In genomic region chr11:75448575-75448974, GRCm38 (mm10) we compare ENCODE assay signal across 34 mouse cellular contexts. TPM values are rescaled to one million over a fixed set of nuclear protein-coding genes. Genes with fewer than 3 reads are reported as not detected.
DNase-seq lines count a peak whose midpoint lies in the region; ATAC-seq and TF ChIP-seq lines count a peak whose summit lies in the region.
"Had no signal": no experiment of that assay in that cellular context is flagged by ENCODE, and none has a peak within 500 bp of the region (broad histone marks: within the 10 kb centered on the region; RNA-seq: fewer than 3 reads in every experiment).

No protein-coding gene starts in this region.

- no peak for TF ChIP-seq EP300 in heart, adult 2 months (IDR thresholded peaks at IDR 0.05; ENCODE audit: insufficient read depth, low read depth, low read length)

- DNase-seq in heart, adult 2 months = no peak
- peak; percentile 64 for DNase-seq in c-Kit-negative CD71-positive TER-119-positive erythroid progenitor cells, embryonic 14.5 days (ENCODE audit: low read depth, low spot score)
- DNase-seq in liver, embryonic 11.5 days (ENCODE audit: low spot score) = no peak
- no peak for DNase-seq in frontal cortex, postnatal 14 days (ENCODE audit: low spot score in 2 of 2)
- no peak for DNase-seq in gastrocnemius, postnatal 36 days
- DNase-seq: adrenal gland, adult 2 months; cerebellum, adult 18-20 months; cerebellum, postnatal 14 days; forebrain, postnatal 0 days; gastrocnemius, postnatal 10 days; kidney, adult 8-10 months; layer of hippocampus, postnatal 36 days; left cerebral cortex, postnatal 4 days; lung, embryonic 14.5 days; right cerebral cortex, postnatal 4 days; thymus, adult 2 months; thymus, postnatal 4 days had no signal

- intact Hi-C loops in heart, adult 2 months (cut with DNase I) = no loop called here
- intact Hi-C loops in gastrocnemius, postnatal 36 days (cut with DNase I) = no loop called here

- peaks cover 22% of the 10 kb centered on the region for H3K4me1 ChIP-seq in heart, embryonic 13.5 days
- no peaks in the 10 kb centered on the region; the same call in 1 of the 2 replicates for H3K4me1 ChIP-seq in heart, adult 2 months (ENCODE audit: control insufficient read depth, insufficient read depth, low read length)
- H3K4me1 ChIP-seq in liver, embryonic 11.5 days (replicated peaks; ENCODE audit: control insufficient read depth, insufficient read depth, low read length) = peaks cover 41% of the 10 kb centered on the region
- H3K4me1 ChIP-seq in liver, embryonic 16.5 days (ENCODE audit: control insufficient read depth, low read depth, low read length) = peaks cover 68% of the 10 kb centered on the region

- 0 out of 2 replicates have a peak, but pooled peaks cover 1% of the 10 kb centered on the region for H3K79me2 ChIP-seq in heart, adult 2 months (replicated peaks; ENCODE audit: control insufficient read depth, insufficient read depth, low read length)

- no peak for TF ChIP-seq CTCF in heart, adult 2 months (IDR thresholded peaks at IDR 0.05)

- no peak for ATAC-seq in heart, embryonic 13.5 days (ENCODE audit: extremely low read depth, insufficient number of reproducible peaks, low FRiP score, low TSS enrichment)
- 0 out of 2 replicates have a peak, but pooled peaks have one; percentile 7 for ATAC-seq in liver, embryonic 11.5 days (replicated peaks; ENCODE audit: low FRiP score)
- ATAC-seq in liver, embryonic 16.5 days (ENCODE audit: low read depth) = no peak
- ATAC-seq in cerebellum, adult (ENCODE audit: insufficient number of reproducible peaks, low FRiP score, low TSS enrichment) = no peak
- ATAC-seq: activated CD4-positive, CD25-positive, alpha-beta regulatory T cell, adult 4 months; CD4-positive, CD25-positive, alpha-beta regulatory T cell, adult 4 months; forebrain, postnatal 0 days; intestine, embryonic 16.5 days; midbrain, embryonic 16.5 days had no signal

- no peaks in the 10 kb centered on the region for H3K27me3 ChIP-seq in heart, embryonic 13.5 days (replicated peaks)
- H3K27me3 ChIP-seq in heart, adult 2 months (ENCODE audit: control insufficient read depth, insufficient read depth, low read length) = no peaks in the 10 kb centered on the region
- no peaks in the 10 kb centered on the region for H3K27me3 ChIP-seq in liver, embryonic 11.5 days (replicated peaks; ENCODE audit: control insufficient read depth, insufficient read depth, low read length)
- no peaks in the 10 kb centered on the region for H3K27me3 ChIP-seq in liver, embryonic 16.5 days (ENCODE audit: control insufficient read depth, insufficient read depth, low read depth, low read length)
- H3K27me3 ChIP-seq: embryonic facial prominence, embryonic 15.5 days; heart, embryonic 15.5 days; hindbrain, embryonic 13.5 days; neural tube, embryonic 12.5 days had no signal

- H3K36me3 ChIP-seq in heart, embryonic 13.5 days = peaks cover 76% of the 10 kb centered on the region
- no peaks in the 10 kb centered on the region for H3K36me3 ChIP-seq in heart, adult 2 months (ENCODE audit: control insufficient read depth, insufficient read depth, low read length)
- peaks cover 20% of the 10 kb centered on the region for H3K36me3 ChIP-seq in liver, embryonic 11.5 days (ENCODE audit: control insufficient read depth, insufficient read depth, low read length)
- peaks cover 54% of the 10 kb centered on the region for H3K36me3 ChIP-seq in liver, embryonic 16.5 days (ENCODE audit: control insufficient read depth, insufficient read depth)

- no peak for TF ChIP-seq POLR2A in heart, adult 2 months (IDR thresholded peaks at IDR 0.05; ENCODE audit: insufficient read depth, low read depth, low read length)

- WGBS in heart, embryonic 13.5 days = 75% methylated on average over 3 of the region's 3 CpGs
- 63% methylated on average over 3 of the region's 3 CpGs for WGBS in heart, adult 2 months
- 69% methylated on average over 3 of the region's 3 CpGs for WGBS in liver, embryonic 11.5 days
- 43% methylated on average over 3 of the region's 3 CpGs for WGBS in liver, embryonic 16.5 days (ENCODE audit: insufficient replicate concordance)

- H3K9ac ChIP-seq in heart, embryonic 13.5 days = no peak overlapping the region
- H3K9ac ChIP-seq in heart, adult 2 months (ENCODE audit: low read depth, low read length) = no peak overlapping the region
- H3K9ac ChIP-seq in liver, embryonic 11.5 days (ENCODE audit: low read depth, low read length) = peak overlapping the region; percentile 68
- peak overlapping the region; percentile 70 for H3K9ac ChIP-seq in liver, embryonic 16.5 days (ENCODE audit: low read depth, low read length)
- H3K9ac ChIP-seq: embryonic facial prominence, embryonic 15.5 days; forebrain, postnatal 0 days; heart, embryonic 15.5 days; lung, embryonic 14.5 days had no signal

- H3K4me3 ChIP-seq in heart, embryonic 13.5 days = no peak overlapping the region
- no peak overlapping the region for H3K4me3 ChIP-seq in heart, adult 2 months
- peak overlapping the region; percentile 26 for H3K4me3 ChIP-seq in liver, embryonic 11.5 days (ENCODE audit: low read depth, low read length)
- H3K4me3 ChIP-seq in liver, embryonic 16.5 days (ENCODE audit: low read depth, low read length) = peak overlapping the region; percentile 59
- H3K4me3 ChIP-seq: embryonic facial prominence, embryonic 10.5 days; embryonic facial prominence, embryonic 15.5 days; heart, embryonic 15.5 days; hindbrain, embryonic 13.5 days; midbrain, embryonic 10.5 days; neural tube, embryonic 12.5 days had no signal

- H3K4me2 ChIP-seq in heart, embryonic 13.5 days = peak overlapping the region; percentile 34; the same call in 1 of the 2 replicates
- peak overlapping the region; percentile 62 for H3K4me2 ChIP-seq in liver, embryonic 11.5 days
- H3K4me2 ChIP-seq in liver, embryonic 16.5 days (ENCODE audit: low read depth, low read length) = peak overlapping the region; percentile 80
- H3K4me2 ChIP-seq: embryonic facial prominence, embryonic 15.5 days; heart, embryonic 15.5 days; hindbrain, embryonic 13.5 days; neural tube, embryonic 12.5 days had no signal

- no peaks in the 10 kb centered on the region for H3K9me3 ChIP-seq in heart, embryonic 13.5 days
- H3K9me3 ChIP-seq in liver, embryonic 11.5 days (ENCODE audit: control insufficient read depth, low read length) = no peaks in the 10 kb centered on the region
- H3K9me3 ChIP-seq in liver, embryonic 16.5 days (replicated peaks; ENCODE audit: control insufficient read depth, low read length) = no peaks in the 10 kb centered on the region
- H3K9me3 ChIP-seq: embryonic facial prominence, embryonic 10.5 days; embryonic facial prominence, embryonic 15.5 days; heart, embryonic 15.5 days; hindbrain, embryonic 13.5 days; midbrain, embryonic 10.5 days; neural tube, embryonic 12.5 days had no signal

- H3K27ac ChIP-seq in heart, embryonic 13.5 days (replicated peaks) = no peak overlapping the region
- no peak overlapping the region for H3K27ac ChIP-seq in heart, adult 2 months
- peak overlapping the region; percentile 96 for H3K27ac ChIP-seq in liver, embryonic 11.5 days (ENCODE audit: low read depth, low read length)
- H3K27ac ChIP-seq in liver, embryonic 16.5 days (ENCODE audit: low read length) = peak overlapping the region; percentile 93
- H3K27ac ChIP-seq: embryonic facial prominence, embryonic 10.5 days; embryonic facial prominence, embryonic 15.5 days; heart, embryonic 15.5 days; hindbrain, embryonic 13.5 days; kidney, postnatal 0 days; neural tube, embryonic 12.5 days had no signal

RNA-seq across cellular contexts. Expression of gene Wdr81, which starts 5.9 kb away (rescaled TPM):
- polyA plus RNA-seq in heart, embryonic 13.5 days (2015; fragmentation: Nextera tagmentation; extraction: Ambion mirVana) = 3.7 and 3.8 TPM in 2 replicates
- total RNA-seq in heart, adult 2 months (2021) = 1 to 10 TPM; 7.0 to 8.3 TPM
- polyA plus RNA-seq in heart, adult 2 months (2012; rRNA removed) = 6.6 and 9.6 TPM in 2 replicates
- polyA plus RNA-seq in liver, embryonic 11.5 days (2014; fragmentation: Nextera tagmentation; extraction: Ambion mirVana) = 21.8 and 21.9 TPM in 2 replicates
- polyA plus RNA-seq in liver, embryonic 16.5 days (2015; fragmentation: Nextera tagmentation; extraction: Ambion mirVana) = 22.6 and 24.9 TPM in 2 replicates
- total RNA-seq in gastrocnemius, postnatal 36 days (2021) = 1 to 10 TPM; 4.1 to 5.4 TPM

RNA-seq across cellular contexts. Expression of gene Serpinf2, which starts 9.2 kb away (rescaled TPM):
- 1.5 and 14.5 TPM in 2 replicates for polyA plus RNA-seq in heart, embryonic 13.5 days (2015; fragmentation: Nextera tagmentation; extraction: Ambion mirVana)
- not detected for total RNA-seq in heart, adult 2 months (2021)
- 0.18 and 0.61 TPM in 2 replicates for polyA plus RNA-seq in heart, adult 2 months (2012; rRNA removed)
- polyA plus RNA-seq in liver, embryonic 11.5 days (2014; fragmentation: Nextera tagmentation; extraction: Ambion mirVana) = 321 and 377 TPM in 2 replicates
- 753 and 817 TPM in 2 replicates for polyA plus RNA-seq in liver, embryonic 16.5 days (2015; fragmentation: Nextera tagmentation; extraction: Ambion mirVana)
- total RNA-seq in gastrocnemius, postnatal 36 days (2021) = not detected
- total RNA-seq: granulocyte monocyte progenitor cell, adult 5-6 weeks; heart, postnatal 25 days had no signal
- polyA plus RNA-seq: activated CD4-positive, CD25-positive, alpha-beta regulatory T cell, adult 4 months; embryonic facial prominence, embryonic 10.5 days; forebrain, embryonic 11.5 days; forebrain, postnatal 0 days; hindbrain, embryonic 13.5 days; midbrain, embryonic 10.5 days; midbrain, embryonic 16.5 days had no signal

RNA-seq across cellular contexts. Expression of gene Tlcd2, which starts 12.9 kb away (rescaled TPM):
- 11.4 and 13.5 TPM in 2 replicates for polyA plus RNA-seq in heart, embryonic 13.5 days (2015; fragmentation: Nextera tagmentation; extraction: Ambion mirVana)
- 1 to 10 TPM; 3.7 to 4.6 TPM for total RNA-seq in heart, adult 2 months (2021)
- 10.3 and 14.3 TPM in 2 replicates for polyA plus RNA-seq in heart, adult 2 months (2012; rRNA removed)
- polyA plus RNA-seq in liver, embryonic 11.5 days (2014; fragmentation: Nextera tagmentation; extraction: Ambion mirVana) = 29.8 and 33.0 TPM in 2 replicates
- polyA plus RNA-seq in liver, embryonic 16.5 days (2015; fragmentation: Nextera tagmentation; extraction: Ambion mirVana) = 19.6 and 20.4 TPM in 2 replicates
- total RNA-seq in gastrocnemius, postnatal 36 days (2021) = 1 to 10 TPM; 3.4 to 3.6 TPM

RNA-seq across cellular contexts. Expression of gene Serpinf1, which starts 26.1 kb away (rescaled TPM):
- polyA plus RNA-seq in heart, embryonic 13.5 days (2015; fragmentation: Nextera tagmentation; extraction: Ambion mirVana) = 30.2 and 34.2 TPM in 2 replicates
- total RNA-seq in heart, adult 2 months (2021) = 10 to 100 TPM; 17.4 to 28.5 TPM
- 84.5 and 96.1 TPM in 2 replicates for polyA plus RNA-seq in heart, adult 2 months (2012; rRNA removed)
- polyA plus RNA-seq in liver, embryonic 11.5 days (2014; fragmentation: Nextera tagmentation; extraction: Ambion mirVana) = 217 and 224 TPM in 2 replicates
- polyA plus RNA-seq in liver, embryonic 16.5 days (2015; fragmentation: Nextera tagmentation; extraction: Ambion mirVana) = 363 and 402 TPM in 2 replicates
- total RNA-seq in gastrocnemius, postnatal 36 days (2021) = 10 to 100 TPM; 83.2 to 88.9 TPM

RNA-seq across cellular contexts. Expression of gene Prpf8, which starts 38.0 kb away (rescaled TPM):
- 31.6 and 32.1 TPM in 2 replicates for polyA plus RNA-seq in heart, embryonic 13.5 days (2015; fragmentation: Nextera tagmentation; extraction: Ambion mirVana)
- 10 to 100 TPM; 84.4 to 93.2 TPM for total RNA-seq in heart, adult 2 months (2021)
- polyA plus RNA-seq in heart, adult 2 months (2012; rRNA removed) = 49.0 and 86.5 TPM in 2 replicates
- polyA plus RNA-seq in liver, embryonic 11.5 days (2014; fragmentation: Nextera tagmentation; extraction: Ambion mirVana) = 105 and 119 TPM in 2 replicates
- polyA plus RNA-seq in liver, embryonic 16.5 days (2015; fragmentation: Nextera tagmentation; extraction: Ambion mirVana) = 24.1 and 25.3 TPM in 2 replicates
- 10 to 100 TPM; 56.1 to 64.1 TPM for total RNA-seq in gastrocnemius, postnatal 36 days (2021)

Comparison
In these comparisons a context has a peak if more than half of its experiments do, and no peak if none do; other contexts are left out.
1. H3K27ac ChIP-seq: peak in liver, embryonic 11.5 days (single experiment) and liver, embryonic 16.5 days (single experiment); none in heart, embryonic 13.5 days (single experiment) and heart, adult 2 months (single experiment).
2. H3K4me3 ChIP-seq: peak in liver, embryonic 11.5 days (single experiment) and liver, embryonic 16.5 days (single experiment); none in heart, embryonic 13.5 days (single experiment) and heart, adult 2 months (single experiment).
3. H3K9ac ChIP-seq: peak in liver, embryonic 11.5 days (single experiment) and liver, embryonic 16.5 days (single experiment); none in heart, embryonic 13.5 days (single experiment) and heart, adult 2 months (single experiment).
4. RNA of gene Serpinf2, which starts 9.2 kb away (polyA plus RNA-seq): 753 to 817 TPM in liver, embryonic 16.5 days and 321 to 377 TPM in liver, embryonic 11.5 days; 1.5 to 14.5 TPM in heart, embryonic 13.5 days and 0.18 to 0.61 TPM in heart, adult 2 months; every median in the first group is over 10 times any median in the second.
5. Peak in every context shown above with its lines, with median percentiles within 50 percentile points of each other: H3K4me2 ChIP-seq.